Mouse (Mus musculus): Measurements from ENCODE around the gene Fam19a4.
"Not testable (repeated sequence)": the region's sequence is repeated elsewhere in the genome, so short reads cannot be mapped to it uniquely, and the experiment has no call there.

Fam19a4 gene

GRCm38 (mm10) chr6:96935776-96936175 is 124.4 kb downstream of the Fam19a4 start:
- DNase-seq, result no peak

DNA sequence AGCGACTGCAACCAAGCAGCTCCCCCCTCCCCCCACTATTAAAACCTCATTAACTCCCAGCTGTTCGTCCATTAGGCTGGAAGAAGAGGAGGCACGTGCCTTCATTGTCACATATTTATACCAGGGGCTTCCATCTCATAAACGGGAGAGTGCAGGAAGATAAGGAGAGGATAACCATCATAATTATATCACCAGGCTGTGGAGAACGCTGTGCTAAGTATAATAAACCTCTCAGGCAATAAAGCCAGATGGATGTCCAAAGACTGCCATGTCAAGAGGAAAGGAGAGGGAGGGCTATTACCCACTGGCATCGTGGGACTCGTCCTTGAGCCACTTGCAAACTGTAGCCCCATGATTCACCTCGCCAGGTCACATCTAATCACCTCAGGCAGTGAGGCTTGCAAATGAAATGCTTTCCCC is 151.1 kb downstream of the Fam19a4 start:
- no peak for DNase-seq

DNA sequence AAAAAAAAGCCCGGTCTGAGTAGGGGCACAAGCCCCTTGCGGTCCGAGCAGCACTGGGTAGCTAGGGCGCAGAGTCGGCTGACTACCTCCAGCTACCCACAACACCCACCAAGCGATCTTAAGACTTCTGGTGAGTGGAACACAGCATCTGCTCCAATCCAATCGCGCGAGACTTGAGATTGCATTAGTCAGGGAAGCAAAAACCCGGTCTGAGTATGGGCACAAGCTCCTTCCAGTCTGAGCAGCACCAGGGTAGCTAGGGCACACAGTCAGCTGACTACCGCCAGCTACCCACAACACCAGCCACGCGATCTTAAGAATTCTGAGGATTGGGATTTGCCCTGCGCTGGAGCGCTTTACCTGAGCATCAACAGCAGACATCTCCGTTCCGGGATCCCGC is 183.1 kb downstream of the Fam19a4 start:
- DNase-seq, result not testable (repeated sequence)

DNA sequence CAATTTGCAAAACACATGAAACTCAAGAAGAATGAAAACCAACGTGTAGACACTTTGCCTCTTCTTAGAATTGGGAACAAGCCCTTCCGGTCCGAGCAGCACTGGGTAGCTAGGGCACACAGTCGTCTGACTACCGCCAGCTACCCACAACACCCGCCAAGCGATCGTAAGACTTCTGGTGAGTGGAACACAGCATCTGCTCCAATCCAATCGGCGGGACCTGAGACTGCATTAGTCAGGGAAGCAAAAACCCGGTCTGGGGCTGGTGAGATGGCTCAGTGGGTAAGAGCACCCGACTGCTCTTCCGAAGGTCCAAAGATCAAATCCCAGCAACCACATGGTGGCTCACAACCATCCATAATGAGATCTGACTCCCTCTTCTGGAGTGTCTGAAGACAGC is 183.6 kb downstream of the Fam19a4 start:
- not testable (repeated sequence) for DNase-seq

DNA sequence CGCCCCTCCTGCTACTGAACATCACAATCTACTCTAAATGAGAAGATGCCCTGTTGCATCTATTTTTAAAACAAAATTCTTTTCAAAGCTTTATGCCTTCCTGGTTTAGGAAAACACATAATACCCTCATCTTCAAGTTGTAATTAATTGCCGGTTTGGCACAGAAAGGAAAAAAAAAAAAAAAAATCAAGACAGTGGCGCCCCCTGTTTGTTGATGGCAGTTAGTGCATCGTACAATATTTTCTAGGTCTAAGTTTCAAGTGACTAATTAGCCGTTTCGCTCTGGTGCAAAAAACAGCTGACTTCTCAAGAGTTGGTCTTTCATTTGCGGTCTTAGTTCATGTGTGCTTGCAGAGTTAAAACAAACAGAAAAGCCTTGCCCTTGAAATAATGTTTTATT is 207.1 kb downstream of the Fam19a4 start:
- no peak for DNase-seq

DNA sequence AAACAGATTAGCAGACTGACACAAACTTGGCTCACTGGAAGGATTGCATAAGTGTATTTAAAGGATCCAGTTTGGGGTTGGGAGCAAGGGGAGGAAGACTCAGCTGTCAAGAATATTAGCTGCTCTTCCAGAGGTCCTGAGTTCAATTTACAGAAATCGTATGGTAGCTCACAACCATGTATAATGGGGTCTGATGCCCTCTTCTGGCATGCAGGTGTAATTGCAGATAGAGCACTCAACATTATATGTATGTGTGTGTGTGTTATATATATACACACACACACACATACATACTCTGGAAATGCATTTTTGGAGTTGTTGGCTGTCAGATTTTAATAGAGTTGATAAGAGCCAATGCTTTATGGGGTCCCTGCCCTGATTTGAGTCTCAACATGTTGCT is 216.3 kb downstream of the Fam19a4 start:
- DNase-seq, result no peak

- no peak for DNase-seq
These were observed 219.6 kb downstream of the Fam19a4 start for GRCm38 (mm10) chr6:96840634-96841033.

- DNase-seq, result no peak
These were observed 233.6 kb downstream of the Fam19a4 start for GRCm38 (mm10) chr6:96826626-96827025.

- no peak for DNase-seq
These were observed 257.2 kb downstream of the Fam19a4 start for GRCm38 (mm10) chr6:96802981-96803380.

DNA sequence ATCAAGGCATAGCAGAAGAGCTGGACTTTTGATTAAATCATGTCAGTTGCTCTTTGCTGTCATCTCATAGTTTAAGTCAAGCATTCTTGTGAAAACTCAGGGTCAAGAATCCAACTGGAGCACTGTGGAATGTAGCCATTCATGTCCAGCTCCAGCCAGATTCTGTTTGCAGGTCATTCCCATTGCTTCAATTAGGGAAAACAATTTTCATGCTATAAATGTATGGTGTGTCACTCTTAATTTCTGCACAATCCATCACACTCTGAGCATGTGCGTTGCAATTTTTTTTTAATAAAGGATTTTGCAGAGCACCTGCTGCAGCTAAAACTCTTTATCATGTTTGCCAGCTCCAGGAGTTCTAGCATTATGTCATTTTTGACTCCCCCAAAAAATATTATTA is 261.5 kb downstream of the Fam19a4 start:
- DNase-seq, result no peak

DNA sequence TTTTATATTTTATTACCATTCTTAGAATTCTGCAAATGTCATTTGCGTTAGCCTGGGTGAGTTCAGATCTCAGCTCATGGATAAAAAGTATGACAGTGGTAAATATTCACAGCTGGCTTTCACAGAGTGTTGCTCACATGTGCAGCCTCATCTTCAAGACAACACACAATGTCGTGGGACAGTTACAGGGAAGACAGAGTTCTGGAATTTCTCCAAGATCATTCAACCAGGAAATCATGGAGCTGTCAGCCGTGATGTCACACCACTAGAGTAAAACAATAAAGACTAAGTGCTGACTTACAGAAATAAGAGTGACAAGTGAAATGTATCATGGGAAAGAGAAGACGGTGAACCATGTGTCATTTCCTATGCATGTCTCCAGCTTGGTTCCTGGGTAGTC is 262.8 kb downstream of the Fam19a4 start:
- no peak for DNase-seq

All from kidney, adult 11 months (tissue).